9 mouse cellular contexts compared by ENCODE assay signal in the genomic region with DNA sequence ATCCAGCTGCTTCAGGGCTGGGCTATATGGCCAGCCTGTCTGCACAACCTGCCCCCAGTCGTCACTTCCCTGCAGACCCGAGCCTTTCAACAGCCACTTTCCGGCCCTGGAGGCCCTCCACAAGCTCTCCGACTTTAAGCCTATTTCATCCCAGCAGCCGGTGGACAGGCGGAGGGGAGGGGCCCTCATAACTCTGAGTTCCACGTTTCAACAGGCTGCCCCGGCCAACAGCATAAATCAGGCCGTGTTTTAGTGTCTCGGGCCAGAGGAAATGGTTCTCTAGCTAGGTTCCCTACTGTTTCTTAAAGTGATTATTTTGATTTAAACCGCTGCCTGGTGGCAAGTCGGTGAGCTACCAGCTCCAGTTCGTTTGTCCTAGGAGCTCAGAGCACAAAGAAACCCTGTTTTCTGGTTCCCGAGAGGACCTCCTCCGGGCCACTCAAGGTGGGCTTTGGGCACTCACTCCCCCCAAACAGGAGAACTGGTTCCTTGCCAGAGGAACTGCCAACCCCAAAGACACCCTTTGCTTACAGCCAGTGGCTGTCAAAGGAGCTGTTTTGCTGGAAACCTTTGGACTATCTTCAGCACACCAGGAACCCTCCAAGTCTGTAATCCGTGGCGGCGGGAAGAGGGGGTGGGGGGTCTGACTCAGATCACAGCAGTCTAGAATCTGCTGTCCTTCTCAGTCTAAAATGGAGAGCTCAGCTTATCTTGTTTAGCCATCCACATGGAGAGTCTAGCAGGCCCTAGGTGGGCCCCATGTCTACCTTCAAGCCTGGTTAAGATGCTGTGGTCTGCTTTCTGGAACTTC.
DNase-seq lines count a peak whose midpoint lies in the region; ATAC-seq and TF ChIP-seq lines count a peak whose summit lies in the region.
"Had no signal": no experiment of that assay in that cellular context is flagged by ENCODE, and none has a peak within 500 bp of the region (broad histone marks: within the 10 kb centered on the region; RNA-seq: fewer than 3 reads in every experiment).

No protein-coding gene starts in this region.

- no peak overlapping the region for H3K9ac ChIP-seq in forebrain, postnatal 0 days
- H3K9ac ChIP-seq in neural tube, embryonic 14.5 days (replicated peaks; ENCODE audit: low read depth, low read length) = no peak overlapping the region

- H3K4me2 ChIP-seq in forebrain, postnatal 0 days (ENCODE audit: low read depth) = no peak overlapping the region
- H3K4me2 ChIP-seq in neural tube, embryonic 14.5 days (ENCODE audit: low read depth, low read length) = no peak overlapping the region

- no peaks in the 10 kb centered on the region for H3K27me3 ChIP-seq in forebrain, postnatal 0 days (ENCODE audit: insufficient read depth, low read length)
- peaks cover 6% of the 10 kb centered on the region; the same call in 1 of the 2 replicates for H3K27me3 ChIP-seq in neural tube, embryonic 14.5 days (ENCODE audit: control insufficient read depth, insufficient read depth, low read length)

- WGBS in forebrain, postnatal 0 days = 13% methylated on average over 18 of the region's 18 CpGs
- 3% methylated on average over 18 of the region's 18 CpGs for WGBS in neural tube, embryonic 14.5 days

- H3K4me3 ChIP-seq in forebrain, postnatal 0 days (ENCODE audit: low read depth, low read length) = no peak overlapping the region
- H3K4me3 ChIP-seq in neural tube, embryonic 14.5 days (ENCODE audit: low read depth, low read length) = no peak overlapping the region

- no peaks in the 10 kb centered on the region for H3K9me3 ChIP-seq in forebrain, postnatal 0 days (ENCODE audit: low read length)
- no peaks in the 10 kb centered on the region for H3K9me3 ChIP-seq in neural tube, embryonic 14.5 days (ENCODE audit: control insufficient read depth, low read length)

- DNase-seq in ovary, postnatal 36 days (ENCODE audit: low spot score) = peak; percentile 27
- DNase-seq in ovary, postnatal 10 days (ENCODE audit: low spot score) = no peak
- DNase-seq in forebrain, postnatal 0 days = peak; percentile 26
- DNase-seq in heart, postnatal 4 days = peak; percentile 71
- DNase-seq in kidney, postnatal 36 days = peak; percentile 74 to 77
- no peak for DNase-seq in layer of hippocampus, adult 8-10 months (ENCODE audit: low spot score in 2 of 2)
- no peak for DNase-seq in spleen, adult 12 weeks (ENCODE audit: low spot score)

- no peak for TF ChIP-seq CTCF in forebrain, postnatal 0 days (IDR thresholded peaks at IDR 0.05; ENCODE audit: low read depth)

- peak overlapping the region; percentile 50; the same call in 1 of the 2 replicates for H3K27ac ChIP-seq in forebrain, postnatal 0 days (ENCODE audit: low read depth, low read length)
- H3K27ac ChIP-seq in neural tube, embryonic 14.5 days (ENCODE audit: low read depth, low read length) = peak overlapping the region; percentile 16; the same call in 1 of the 2 replicates

- H3K36me3 ChIP-seq in forebrain, postnatal 0 days (ENCODE audit: insufficient read depth) = no peaks in the 10 kb centered on the region
- no peaks in the 10 kb centered on the region for H3K36me3 ChIP-seq in neural tube, embryonic 14.5 days (ENCODE audit: control insufficient read depth, insufficient read depth, low read length)

- H3K4me1 ChIP-seq in forebrain, postnatal 0 days (ENCODE audit: insufficient read depth) = peaks cover 19% of the 10 kb centered on the region; the same call in 1 of the 2 replicates
- H3K4me1 ChIP-seq in neural tube, embryonic 14.5 days (ENCODE audit: control insufficient read depth, insufficient read depth, low read length) = peaks cover 8% of the 10 kb centered on the region; the same call in 1 of the 2 replicates

- peak; percentile 34 for ATAC-seq in forebrain, postnatal 0 days
- ATAC-seq in neural tube, embryonic 14.5 days (ENCODE audit: low read depth) = peak; percentile 88
- ATAC-seq: Patski had no signal

Comparison
In these comparisons a context has a peak if more than half of its experiments do, and no peak if none do; other contexts are left out.
1. DNase-seq: peak in ovary, postnatal 36 days (single experiment), forebrain, postnatal 0 days (single experiment), heart, postnatal 4 days (single experiment) and kidney, postnatal 36 days (2 of 2); none in ovary, postnatal 10 days (single experiment), layer of hippocampus, adult 8-10 months (0 of 2) and spleen, adult 12 weeks (single experiment).